Mouse (Mus musculus): Measurements from ENCODE around the gene Hspb6. TPM values are rescaled to one million over a fixed set of nuclear protein-coding genes. Genes with fewer than 3 reads are reported as not detected.

Hspb6 gene
- total RNA-seq (2021) = 1 to 10 TPM; 4.4 to 5.0 TPM
- long read RNA-seq, experiment 1, partial matches to known transcripts = 0 of 2 reads
- long read RNA-seq, experiment 1, other reads (novel, unspliced or antisense) = 2 of 2 reads
- long read RNA-seq, experiment 2, partial matches to known transcripts = 1 of 5 reads
- long read RNA-seq, experiment 2, other reads (novel, unspliced or antisense) = 1 of 5 reads

GRCm38 (mm10) chr7:30552102-30553020 lies at the start of gene Hspb6, which contains the start of gene Proser3:
TSS of gene Hspb6 (plus strand) at chr7:30552178.
TSS of gene Proser3 (minus strand) at chr7:30552299.
- peak within 1 kb of the TSS; percentile 96 for H3K27ac ChIP-seq
- peak within 1 kb of the TSS; percentile 61 for H3K4me3 ChIP-seq
- DNase-seq (ENCODE audit: extremely low spot score in 1 of 2, low spot score in 2 of 2) = peak; percentile 91 to 95
- intact Hi-C loops (cut with DNase I) = loop anchor here (2.0 kb wide), 1 partner anchor 62 kb away; no protein-coding TSS in a partner anchor
- no peak; the same call in 1 of the 2 replicates for TF ChIP-seq CTCF (IDR thresholded peaks at IDR 0.05)

GRCm38 (mm10) chr7:30508061-30508460 lies 43.9 kb upstream of the Hspb6 start:
- no peak for DNase-seq (ENCODE audit: extremely low spot score in 1 of 2, low spot score in 2 of 2)
- Histone ChIP-seq H3K27ac (no peak overlapping the region), H3K4me3 (no peak overlapping the region)
- intact Hi-C loops (cut with DNase I) = no loop called here
- TF ChIP-seq CTCF (IDR thresholded peaks at IDR 0.05) = no peak

- no peak for TF ChIP-seq CTCF (IDR thresholded peaks at IDR 0.05)
- no peak overlapping the region for H3K4me3 ChIP-seq
- no peak for DNase-seq (ENCODE audit: extremely low spot score in 1 of 2, low spot score in 2 of 2)
- H3K27ac ChIP-seq = no peak overlapping the region
- intact Hi-C loops (cut with DNase I) = no loop called here
These were observed 36.8 kb upstream of the Hspb6 start for GRCm38 (mm10) chr7:30515003-30515760.

- Histone ChIP-seq H3K4me3 (no peak overlapping the region), H3K27ac (no peak overlapping the region)
- intact Hi-C loops (cut with DNase I) = no loop called here
- TF ChIP-seq CTCF (IDR thresholded peaks at IDR 0.05) = no peak
- no peak for DNase-seq (ENCODE audit: extremely low spot score in 1 of 2, low spot score in 2 of 2)
These were observed 33.7 kb upstream of the Hspb6 start for GRCm38 (mm10) chr7:30518325-30518724.

GRCm38 (mm10) chr7:30520396-30520795 lies 31.6 kb upstream of the Hspb6 start:
- intact Hi-C loops (cut with DNase I) = no loop called here
- no peak for DNase-seq (ENCODE audit: extremely low spot score in 1 of 2, low spot score in 2 of 2)
- H3K27ac ChIP-seq = no peak overlapping the region
- TF ChIP-seq CTCF (IDR thresholded peaks at IDR 0.05) = no peak
- no peak overlapping the region for H3K4me3 ChIP-seq

DNA sequence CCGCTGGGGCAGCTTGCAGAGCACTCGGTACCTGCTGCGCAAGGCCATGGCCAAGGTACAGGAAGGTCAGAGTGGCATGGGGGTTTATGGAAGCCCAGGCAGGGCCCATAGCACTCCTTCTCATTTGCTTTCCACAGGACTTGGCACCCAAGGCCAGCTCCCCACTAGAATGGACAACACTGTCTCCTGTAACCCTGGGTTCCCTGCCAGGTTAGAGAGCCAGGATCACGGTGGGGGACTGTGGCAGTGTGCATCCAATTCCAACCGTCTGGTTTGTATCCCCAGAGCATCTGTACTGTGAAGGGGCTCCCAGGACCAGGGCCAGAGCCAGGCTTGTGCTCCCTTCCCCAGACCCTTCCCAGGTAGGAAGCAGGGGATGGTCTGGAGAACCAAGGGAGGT lies 31.1 kb upstream of the Hspb6 start:
- no peak for DNase-seq (ENCODE audit: extremely low spot score in 1 of 2, low spot score in 2 of 2)
- Histone ChIP-seq H3K27ac (no peak overlapping the region), H3K4me3 (no peak overlapping the region)
- intact Hi-C loops (cut with DNase I) = no loop called here
- TF ChIP-seq CTCF (IDR thresholded peaks at IDR 0.05) = no peak

DNA sequence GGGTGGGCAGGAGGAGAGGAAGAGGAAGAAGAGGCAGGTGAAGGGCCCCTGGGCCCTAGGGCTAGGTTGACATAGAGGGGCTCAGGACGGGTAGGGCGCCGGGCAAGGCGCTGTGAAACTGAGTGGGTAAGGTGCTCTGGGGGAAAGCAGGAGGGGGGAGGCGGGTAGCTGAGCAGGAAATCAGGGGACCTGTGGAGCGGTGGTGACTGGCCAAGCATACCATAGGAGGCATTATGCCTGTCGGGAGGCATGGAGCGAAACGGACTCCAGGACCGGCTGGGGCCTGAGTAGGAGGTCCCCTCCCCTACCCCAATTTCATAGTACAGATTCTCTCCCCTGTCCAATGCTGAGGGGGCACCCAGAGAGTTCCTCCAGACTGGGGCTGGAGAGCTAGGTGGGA lies 29.1 kb upstream of the Hspb6 start:
- peak in 1 of 2 experiments; percentile 9 for DNase-seq (ENCODE audit: extremely low spot score in 1 of 2, low spot score in 2 of 2)
- intact Hi-C loops (cut with DNase I) = no loop called here
- TF ChIP-seq CTCF (IDR thresholded peaks at IDR 0.05) = no peak
- Histone ChIP-seq H3K27ac (no peak overlapping the region), H3K4me3 (no peak overlapping the region)

GRCm38 (mm10) chr7:30524487-30524886 lies 27.5 kb upstream of the Hspb6 start:
- intact Hi-C loops (cut with DNase I) = no loop called here
- H3K27ac ChIP-seq = no peak overlapping the region
- H3K4me3 ChIP-seq = no peak overlapping the region
- DNase-seq (ENCODE audit: extremely low spot score in 1 of 2, low spot score in 2 of 2) = no peak
- TF ChIP-seq CTCF (IDR thresholded peaks at IDR 0.05) = no peak

- H3K27ac ChIP-seq = 0 out of 2 replicates have a peak overlapping the region, but pooled peaks have one; percentile 15
- intact Hi-C loops (cut with DNase I) = no loop called here
- TF ChIP-seq CTCF (IDR thresholded peaks at IDR 0.05) = no peak
- no peak overlapping the region for H3K4me3 ChIP-seq
- DNase-seq (ENCODE audit: extremely low spot score in 1 of 2, low spot score in 2 of 2) = peak in 1 of 2 experiments; percentile 33
These were observed 26.0 kb upstream of the Hspb6 start for GRCm38 (mm10) chr7:30525954-30526353.

GRCm38 (mm10) chr7:30526399-30526798 lies 25.6 kb upstream of the Hspb6 start:
- intact Hi-C loops (cut with DNase I) = no loop called here
- 0 out of 2 replicates have a peak overlapping the region, but pooled peaks have one; percentile 15 for H3K27ac ChIP-seq
- TF ChIP-seq CTCF (IDR thresholded peaks at IDR 0.05) = no peak

GRCm38 (mm10) chr7:30526981-30527380 lies 25.0 kb upstream of the Hspb6 start:
- H3K27ac ChIP-seq = no peak overlapping the region
- intact Hi-C loops (cut with DNase I) = no loop called here
- peak in 1 of 2 experiments; percentile 7 for DNase-seq (ENCODE audit: extremely low spot score in 1 of 2, low spot score in 2 of 2)
- no peak overlapping the region for H3K4me3 ChIP-seq
- no peak for TF ChIP-seq CTCF (IDR thresholded peaks at IDR 0.05)

More at GRCm38 (mm10) chr7:30526399-30526798, 25.6 kb upstream of the Hspb6 start:
- no peak overlapping the region for H3K4me3 ChIP-seq
- no peak for DNase-seq (ENCODE audit: extremely low spot score in 1 of 2, low spot score in 2 of 2)
